Mouse (Mus musculus): ENCODE data around the gene Pskh1. TPM values are rescaled to one million over a fixed set of nuclear protein-coding genes. Genes with fewer than 3 reads are reported as not detected.

The Pskh1 gene
- polyA plus RNA-seq, 1 experiment from 2014 or later: 19.5 TPM

DNA sequence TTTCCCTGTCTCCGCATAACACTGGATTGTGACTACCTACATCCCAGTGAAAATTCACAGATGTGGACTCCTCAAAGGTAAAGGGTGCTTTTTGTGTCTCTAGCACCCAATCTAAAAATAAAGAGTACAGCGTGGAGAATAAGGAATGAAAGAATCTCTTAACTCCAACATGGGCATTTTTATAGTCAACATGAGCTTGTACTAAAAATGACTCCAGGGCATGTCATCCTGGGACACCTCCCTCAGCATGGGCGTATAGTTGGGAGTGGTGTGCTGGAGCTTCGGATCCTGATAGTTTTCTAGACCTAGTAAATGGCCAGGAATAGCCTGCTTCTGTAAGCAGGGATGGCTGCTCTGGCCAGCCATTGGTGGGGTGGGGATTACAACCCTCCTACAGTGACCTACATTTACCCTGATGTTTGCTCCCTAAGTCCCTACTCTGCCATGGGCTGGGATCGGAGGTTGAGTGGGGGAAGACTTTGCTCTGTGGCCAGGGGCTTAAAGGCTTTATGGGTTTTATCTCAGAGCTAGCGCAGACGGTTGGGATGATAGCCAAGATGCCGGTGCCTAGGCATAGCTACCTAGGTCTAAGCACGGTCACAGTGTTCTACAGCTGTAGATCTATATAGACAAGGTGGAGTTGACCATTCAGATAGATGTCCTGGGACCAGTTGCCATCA lies 2.3 kb upstream of the Pskh1 start:
- no peak overlapping the region for H3K27ac ChIP-seq
- H3K4me3 ChIP-seq: no peak overlapping the region
- no peak overlapping the region for H3K4me2 ChIP-seq
- peaks cover 18% of the 10 kb centered on the region for H3K4me1 ChIP-seq (replicated peaks)
- 63% methylated on average over 9 of the region's 9 CpGs for WGBS
- no peak overlapping the region for H3K9ac ChIP-seq
- peaks cover 1% of the 10 kb centered on the region; the same call in 1 of the 2 replicates for H3K36me3 ChIP-seq
- H3K9me3 ChIP-seq (replicated peaks): no peaks in the 10 kb centered on the region
- no peak for ATAC-seq (replicated peaks; ENCODE audit: insufficient number of reproducible peaks, insufficient read depth, low FRiP score, low read depth)
- no peaks in the 10 kb centered on the region for H3K27me3 ChIP-seq

DNA sequence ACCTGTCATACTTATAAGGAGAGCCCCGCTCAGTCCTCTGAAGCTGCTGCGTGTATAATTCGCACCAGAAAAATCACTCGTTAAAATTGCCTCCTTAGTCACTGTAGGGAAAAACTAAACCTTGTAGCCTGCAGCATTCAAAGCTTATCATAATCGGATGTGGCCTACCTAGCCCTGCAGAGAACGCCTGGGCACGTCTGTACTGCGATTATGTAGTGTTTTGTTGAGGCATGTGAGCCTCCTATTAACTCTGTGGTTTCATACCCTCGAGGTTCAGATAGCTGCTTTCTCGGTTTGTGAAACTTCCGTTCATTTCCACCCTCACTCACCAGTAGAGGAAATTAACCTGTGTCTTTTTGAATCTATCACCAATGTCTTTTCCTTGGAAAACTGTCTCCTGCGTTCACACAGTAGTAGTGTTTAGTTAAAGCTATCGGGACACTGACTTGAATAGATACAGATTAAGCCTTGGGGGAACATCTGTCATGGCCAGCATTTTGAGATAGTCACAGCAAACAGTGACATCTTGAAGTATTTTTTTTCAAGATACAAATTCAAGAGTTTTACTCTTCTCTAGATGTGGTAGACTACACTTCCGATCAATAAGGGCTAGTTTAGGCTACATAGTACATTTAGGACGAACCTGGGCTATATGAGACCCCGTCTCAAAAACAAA lies 838 bp downstream of the Pskh1 start:
- Histone ChIP-seq H3K27ac (peak overlapping the region; percentile 93), H3K4me2 (peak overlapping the region; percentile 70), H3K9me3 (replicated peaks) (no peaks in the 10 kb centered on the region), H3K4me3 (peak overlapping the region; percentile 97), H3K27me3 (no peaks in the 10 kb centered on the region), H3K36me3 (no peaks in the 10 kb centered on the region), H3K9ac (peak overlapping the region; percentile 99), H3K4me1 (replicated peaks) (peaks cover 12% of the 10 kb centered on the region)
- WGBS: 26% methylated on average over 16 of the region's 16 CpGs
- ATAC-seq (replicated peaks; ENCODE audit: insufficient number of reproducible peaks, insufficient read depth, low FRiP score, low read depth): no peak

DNA sequence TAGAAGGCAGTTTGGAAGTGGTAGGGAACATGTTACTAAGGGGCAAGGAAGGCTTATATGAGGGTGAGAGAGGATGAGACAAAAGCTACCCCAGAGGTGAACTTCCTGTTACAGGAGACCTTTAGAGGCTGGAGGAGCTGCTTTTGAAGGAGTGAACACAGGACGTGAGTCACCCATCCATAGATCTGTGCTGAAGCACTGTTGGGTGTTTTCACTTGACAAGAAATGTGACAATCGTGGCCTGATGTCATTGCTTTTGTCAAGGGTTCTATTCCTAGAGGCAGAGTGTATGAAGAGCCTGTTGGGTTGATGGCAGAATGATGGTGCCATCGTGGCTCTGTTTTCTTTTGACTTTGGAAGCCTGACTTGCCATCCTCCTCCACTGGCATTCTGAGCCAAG lies 19.1 kb downstream of the Pskh1 start:
- H3K27ac ChIP-seq: no peak overlapping the region
- peaks cover 6% of the 10 kb centered on the region; the same call in 1 of the 2 replicates for H3K4me1 ChIP-seq (replicated peaks)
- H3K4me2 ChIP-seq: no peak overlapping the region
- no peaks in the 10 kb centered on the region for H3K27me3 ChIP-seq
- H3K36me3 ChIP-seq: peaks cover 13% of the 10 kb centered on the region; the same call in 1 of the 2 replicates
- 74% methylated on average over 3 of the region's 3 CpGs for WGBS
- H3K9me3 ChIP-seq (replicated peaks): no peaks in the 10 kb centered on the region
- no peak for ATAC-seq (replicated peaks; ENCODE audit: insufficient number of reproducible peaks, insufficient read depth, low FRiP score, low read depth)
- H3K4me3 ChIP-seq: no peak overlapping the region
- no peak overlapping the region for H3K9ac ChIP-seq

DNA sequence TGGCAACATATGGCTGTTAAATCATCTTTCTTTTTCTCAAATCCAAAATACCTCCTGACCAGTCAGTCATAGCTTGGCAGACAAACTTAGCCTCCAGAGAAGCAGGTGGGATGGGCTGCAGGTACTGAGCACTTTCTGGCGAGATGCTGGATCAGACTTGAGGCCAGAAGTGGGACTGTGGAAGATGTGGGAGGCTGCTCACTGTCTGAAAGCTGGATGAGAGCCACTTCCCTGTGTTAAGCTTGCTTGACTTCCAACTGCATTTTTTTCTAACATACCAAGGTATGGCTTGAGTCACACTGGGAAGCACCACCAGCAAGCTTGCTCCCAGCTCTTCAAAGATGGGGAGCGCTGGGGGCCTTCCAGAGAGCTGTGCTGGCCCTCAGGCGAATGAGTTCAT lies 24.9 kb downstream of the Pskh1 start:
- 66% methylated on average over 3 of the region's 3 CpGs for WGBS
- Histone ChIP-seq H3K9ac (no peak overlapping the region), H3K9me3 (replicated peaks) (no peaks in the 10 kb centered on the region), H3K4me1 (replicated peaks) (peaks cover 8% of the 10 kb centered on the region; the same call in 1 of the 2 replicates), H3K4me2 (no peak overlapping the region), H3K27ac (no peak overlapping the region), H3K27me3 (no peaks in the 10 kb centered on the region), H3K36me3 (peaks cover 6% of the 10 kb centered on the region; the same call in 1 of the 2 replicates), H3K4me3 (no peak overlapping the region)
- no peak for ATAC-seq (replicated peaks; ENCODE audit: insufficient number of reproducible peaks, insufficient read depth, low FRiP score, low read depth)

DNA sequence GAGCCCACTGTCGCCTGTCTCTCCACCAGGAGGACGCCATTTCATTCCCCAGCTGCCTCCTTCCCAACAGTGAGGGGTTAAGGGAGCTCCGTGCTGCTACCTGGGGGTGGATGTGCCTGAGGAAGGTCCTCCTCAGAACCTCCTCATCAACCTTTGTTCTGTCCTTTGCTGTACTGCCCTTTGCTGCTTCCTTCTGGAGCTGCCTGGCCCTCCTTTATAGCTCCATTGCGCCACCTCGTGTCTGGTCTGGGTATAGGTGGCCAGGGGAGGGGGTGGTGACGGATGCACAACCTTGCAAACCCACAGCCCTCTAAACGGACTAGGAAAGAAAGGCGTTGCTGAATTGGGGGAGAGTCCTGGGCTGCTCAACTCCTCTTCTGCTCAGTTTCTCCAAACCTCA lies 30.4 kb downstream of the Pskh1 start:
- 16% methylated on average over 8 of the region's 8 CpGs for WGBS
- no peak for ATAC-seq (replicated peaks; ENCODE audit: insufficient number of reproducible peaks, insufficient read depth, low FRiP score, low read depth)
- Histone ChIP-seq H3K9ac (0 out of 2 replicates have a peak overlapping the region, but pooled peaks have one; percentile 2), H3K4me3 (no peak overlapping the region), H3K4me2 (no peak overlapping the region), H3K27ac (peak overlapping the region; percentile 15; the same call in 1 of the 2 replicates), H3K27me3 (no peaks in the 10 kb centered on the region), H3K36me3 (0 out of 2 replicates have a peak, but pooled peaks cover 10% of the 10 kb centered on the region), H3K4me1 (replicated peaks) (0 out of 2 replicates have a peak, but pooled peaks cover 3% of the 10 kb centered on the region), H3K9me3 (replicated peaks) (no peaks in the 10 kb centered on the region)

DNA sequence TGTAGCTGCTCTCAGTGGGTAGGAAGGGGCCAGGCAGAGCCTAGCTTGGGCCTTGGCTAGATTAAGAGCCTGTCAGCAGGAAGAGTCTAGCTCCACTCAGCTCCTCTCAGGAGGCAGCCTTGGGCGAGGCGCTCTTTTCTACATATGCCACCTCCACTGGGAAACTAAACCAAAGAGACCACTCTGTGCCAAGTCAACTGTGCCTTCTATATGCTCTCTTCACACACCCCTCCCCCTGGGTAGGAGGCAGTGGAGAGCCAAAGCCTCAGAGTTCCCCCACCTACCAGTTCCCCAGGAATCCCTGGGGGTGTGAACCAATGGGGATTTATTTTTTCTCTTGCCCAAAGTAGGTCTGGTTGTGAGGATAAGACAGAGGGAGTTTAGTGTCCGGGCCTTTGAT lies 31.0 kb downstream of the Pskh1 start:
- H3K4me2 ChIP-seq: no peak overlapping the region
- no peak overlapping the region for H3K9ac ChIP-seq
- no peaks in the 10 kb centered on the region for H3K9me3 ChIP-seq (replicated peaks)
- ATAC-seq (replicated peaks; ENCODE audit: insufficient number of reproducible peaks, insufficient read depth, low FRiP score, low read depth): no peak
- WGBS: 78% methylated on average over 3 of the region's 3 CpGs
- H3K27ac ChIP-seq: no peak overlapping the region
- H3K4me1 ChIP-seq (replicated peaks): peaks cover 8% of the 10 kb centered on the region; the same call in 1 of the 2 replicates
- H3K36me3 ChIP-seq: 0 out of 2 replicates have a peak, but pooled peaks cover 10% of the 10 kb centered on the region
- H3K27me3 ChIP-seq: no peaks in the 10 kb centered on the region
- H3K4me3 ChIP-seq: no peak overlapping the region

DNA sequence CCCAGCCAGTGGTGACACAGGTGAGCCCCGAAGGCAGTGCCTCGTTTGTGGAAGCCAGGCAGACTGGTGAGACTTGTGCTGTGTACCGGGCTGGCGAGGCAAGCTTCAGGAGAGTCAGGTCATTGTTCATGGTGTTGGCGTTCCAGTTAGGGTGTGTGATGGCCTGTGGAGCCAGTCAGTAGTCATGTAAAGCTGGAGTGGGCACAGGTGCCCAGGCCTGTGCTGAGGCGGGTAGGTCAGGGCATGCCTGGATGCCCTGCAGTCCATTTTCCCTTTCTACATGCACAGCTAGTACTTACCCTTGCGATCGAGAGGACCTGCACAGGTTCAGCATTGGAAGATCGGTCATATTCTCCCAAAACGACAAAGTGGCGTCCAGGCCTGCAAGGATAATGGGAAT lies 32.3 kb downstream of the Pskh1 start:
- Histone ChIP-seq H3K36me3 (0 out of 2 replicates have a peak, but pooled peaks cover 10% of the 10 kb centered on the region), H3K9me3 (replicated peaks) (no peaks in the 10 kb centered on the region), H3K9ac (no peak overlapping the region), H3K27me3 (no peaks in the 10 kb centered on the region), H3K4me1 (replicated peaks) (peaks cover 12% of the 10 kb centered on the region), H3K4me3 (no peak overlapping the region), H3K4me2 (no peak overlapping the region), H3K27ac (no peak overlapping the region)
- ATAC-seq (replicated peaks; ENCODE audit: insufficient number of reproducible peaks, insufficient read depth, low FRiP score, low read depth): no peak
- WGBS: 85% methylated on average over 11 of the region's 11 CpGs

DNA sequence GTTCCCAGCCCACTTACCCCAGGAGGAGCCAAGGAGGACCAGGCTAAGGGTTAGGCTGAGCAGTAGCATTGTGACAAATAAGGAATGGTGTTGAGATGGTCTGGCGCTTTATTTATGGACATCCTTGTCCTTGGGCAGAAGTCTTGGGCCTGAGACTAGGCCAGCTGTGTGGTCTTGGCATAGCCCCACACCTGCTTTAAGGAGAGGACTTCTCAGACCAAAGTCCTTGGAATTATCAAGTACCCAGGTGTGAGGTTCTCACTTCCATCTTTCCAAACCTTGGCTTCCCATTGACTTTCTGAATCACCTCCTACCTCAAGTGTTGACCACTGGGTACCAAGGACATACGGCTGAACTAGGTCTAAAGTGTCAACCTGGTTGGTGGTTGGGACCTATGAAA lies 33.5 kb downstream of the Pskh1 start, which contains the start of gene Ctrl:
Gene Ctrl (minus strand): TSS at position 101 of the 400 bp plus-strand sequence.
- WGBS: 90% methylated on average over 2 of the region's 2 CpGs
- Histone ChIP-seq H3K36me3 (0 out of 2 replicates have a peak, but pooled peaks cover 10% of the 10 kb centered on the region), H3K27me3 (no peaks in the 10 kb centered on the region), H3K9ac (no peak within 1 kb of the TSS), H3K9me3 (replicated peaks) (no peaks in the 10 kb centered on the region), H3K27ac (no peak within 1 kb of the TSS), H3K4me2 (no peak within 1 kb of the TSS), H3K4me3 (no peak within 1 kb of the TSS), H3K4me1 (replicated peaks) (peaks cover 16% of the 10 kb centered on the region)
- no peak for ATAC-seq (replicated peaks; ENCODE audit: insufficient number of reproducible peaks, insufficient read depth, low FRiP score, low read depth)

DNA sequence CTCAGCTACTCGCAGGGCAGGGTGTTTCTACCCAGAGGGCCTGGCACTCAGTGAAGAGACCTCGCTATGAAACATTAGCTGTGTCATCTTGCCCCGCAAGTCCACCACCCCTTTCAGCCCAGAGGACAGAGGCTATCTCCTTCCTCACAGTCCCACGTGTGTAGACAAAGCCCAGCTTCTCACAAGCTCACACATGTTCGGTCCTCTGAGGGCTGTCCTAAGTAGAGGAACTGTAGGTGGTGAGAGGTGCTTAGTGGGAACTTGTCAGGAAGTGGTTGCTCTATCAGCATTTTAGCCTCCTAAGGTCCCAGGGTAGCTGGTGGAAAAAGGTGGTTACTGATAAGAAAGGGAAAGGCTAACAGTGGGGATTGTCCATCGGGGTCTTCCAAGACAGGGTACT lies 34.9 kb downstream of the Pskh1 start:
- H3K27ac ChIP-seq: no peak overlapping the region
- H3K4me2 ChIP-seq: no peak overlapping the region
- H3K4me3 ChIP-seq: no peak overlapping the region
- no peaks in the 10 kb centered on the region for H3K9me3 ChIP-seq (replicated peaks)
- no peak overlapping the region for H3K9ac ChIP-seq
- no peaks in the 10 kb centered on the region for H3K27me3 ChIP-seq
- no peak for ATAC-seq (replicated peaks; ENCODE audit: insufficient number of reproducible peaks, insufficient read depth, low FRiP score, low read depth)
- H3K36me3 ChIP-seq: 0 out of 2 replicates have a peak, but pooled peaks cover 8% of the 10 kb centered on the region
- peaks cover 16% of the 10 kb centered on the region for H3K4me1 ChIP-seq (replicated peaks)
- WGBS: 56% methylated on average over 6 of the region's 6 CpGs

DNA sequence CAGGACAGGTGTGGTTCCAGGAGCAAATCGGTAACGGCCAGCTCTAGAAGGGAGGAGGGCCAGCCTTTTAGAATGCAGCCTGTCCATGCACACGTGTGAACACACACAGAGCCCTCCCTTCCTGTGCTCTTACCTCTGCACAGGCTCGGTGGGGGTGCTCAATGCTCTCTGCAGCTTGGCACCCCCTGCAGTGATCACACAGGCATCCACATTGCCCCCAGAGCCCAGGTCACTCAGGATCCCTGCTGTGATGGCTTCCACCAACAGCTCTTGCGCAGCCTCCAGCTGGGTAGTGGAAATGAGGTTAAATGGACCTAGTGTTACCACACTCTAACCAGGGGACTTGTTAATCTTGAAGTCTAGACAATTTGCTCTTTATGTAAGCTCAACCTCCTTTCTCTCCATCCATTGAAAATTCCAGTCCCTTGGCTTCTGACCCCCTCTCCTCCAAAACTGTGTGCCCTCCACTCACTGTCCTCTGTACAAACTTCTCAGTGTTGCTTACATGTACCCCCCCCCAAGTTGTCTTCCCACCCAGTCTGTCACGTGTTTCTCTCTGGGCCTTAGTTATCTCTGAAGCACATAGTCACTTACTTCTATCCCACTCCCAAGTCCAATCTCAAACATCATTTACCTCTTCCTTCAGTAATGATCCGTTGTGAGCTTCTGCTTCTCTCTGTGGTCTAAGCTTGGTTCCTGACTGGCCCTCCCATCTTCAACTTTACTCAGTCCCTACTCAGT lies 35.8 kb downstream of the Pskh1 start:
- no peak for ATAC-seq (replicated peaks; ENCODE audit: insufficient number of reproducible peaks, insufficient read depth, low FRiP score, low read depth)
- peak overlapping the region; percentile 85 for H3K4me2 ChIP-seq
- H3K36me3 ChIP-seq: 0 out of 2 replicates have a peak, but pooled peaks cover 5% of the 10 kb centered on the region
- H3K27me3 ChIP-seq: no peaks in the 10 kb centered on the region
- H3K9me3 ChIP-seq (replicated peaks): no peaks in the 10 kb centered on the region
- H3K4me1 ChIP-seq (replicated peaks): peaks cover 13% of the 10 kb centered on the region
- H3K9ac ChIP-seq: peak overlapping the region; percentile 70
- H3K4me3 ChIP-seq: peak overlapping the region; percentile 68
- 25% methylated on average over 7 of the region's 7 CpGs for WGBS
- peak overlapping the region; percentile 89 for H3K27ac ChIP-seq
